Mouse (Mus musculus): ENCODE measurements around the gene Slc22a21. TPM values are rescaled to one million over a fixed set of nuclear protein-coding genes. Genes with fewer than 3 reads are reported as not detected.
"Not testable (repeated sequence)": the region's sequence is repeated elsewhere in the genome, so short reads cannot be mapped to it uniquely, and the experiment has no call there.

Slc22a21 gene
- polyA plus RNA-seq, 1 experiment from 2014 or later, result 6.1 TPM

- Histone ChIP-seq H3K4me2 (ENCODE audit: low read depth, low read length) (no peak overlapping the region), H3K9me3 (ENCODE audit: control insufficient read depth, low read length) (no peaks in the 10 kb centered on the region), H3K27me3 (replicated peaks; ENCODE audit: control insufficient read depth, insufficient read depth, low read length) (no peaks in the 10 kb centered on the region), H3K27ac (ENCODE audit: low read length) (no peak overlapping the region), H3K4me1 (ENCODE audit: control insufficient read depth, insufficient read depth, low read length) (no peaks in the 10 kb centered on the region), H3K9ac (ENCODE audit: low read depth, low read length) (no peak overlapping the region), H3K36me3 (ENCODE audit: control insufficient read depth, insufficient read depth, low read length) (no peaks in the 10 kb centered on the region), H3K4me3 (ENCODE audit: low read length) (no peak overlapping the region)
- ATAC-seq, result no peak
- WGBS, result 70% methylated on average over 4 of the region's 4 CpGs
Measured at GRCm38 (mm10) chr11:54017596-54017995, 37.5 kb upstream of the Slc22a21 start.

GRCm38 (mm10) chr11:54016051-54016450 lies 35.9 kb upstream of the Slc22a21 start:
- no peaks in the 10 kb centered on the region for H3K9me3 ChIP-seq (ENCODE audit: control insufficient read depth, low read length)
- no peak overlapping the region for H3K9ac ChIP-seq (ENCODE audit: low read depth, low read length)
- H3K27me3 ChIP-seq (replicated peaks; ENCODE audit: control insufficient read depth, insufficient read depth, low read length), result no peaks in the 10 kb centered on the region
- H3K4me1 ChIP-seq (ENCODE audit: control insufficient read depth, insufficient read depth, low read length), result no peaks in the 10 kb centered on the region
- H3K4me3 ChIP-seq (ENCODE audit: low read length), result no peak overlapping the region
- no peak for ATAC-seq
- no peaks in the 10 kb centered on the region for H3K36me3 ChIP-seq (ENCODE audit: control insufficient read depth, insufficient read depth, low read length)
- WGBS, result 74% methylated on average over 8 of the region's 8 CpGs
- H3K27ac ChIP-seq (ENCODE audit: low read length), result no peak overlapping the region
- H3K4me2 ChIP-seq (ENCODE audit: low read depth, low read length), result no peak overlapping the region

GRCm38 (mm10) chr11:54012961-54013360 lies 32.8 kb upstream of the Slc22a21 start:
- no peaks in the 10 kb centered on the region for H3K27me3 ChIP-seq (replicated peaks; ENCODE audit: control insufficient read depth, insufficient read depth, low read length)
- ATAC-seq, result no peak

GRCm38 (mm10) chr11:54011255-54011654 lies 31.1 kb upstream of the Slc22a21 start:
- ATAC-seq, result no peak
- Histone ChIP-seq H3K27me3 (replicated peaks; ENCODE audit: control insufficient read depth, insufficient read depth, low read length) (no peaks in the 10 kb centered on the region), H3K36me3 (ENCODE audit: control insufficient read depth, insufficient read depth, low read length) (no peaks in the 10 kb centered on the region), H3K4me3 (ENCODE audit: low read length) (no peak overlapping the region), H3K4me2 (ENCODE audit: low read depth, low read length) (no peak overlapping the region), H3K27ac (ENCODE audit: low read length) (no peak overlapping the region), H3K4me1 (ENCODE audit: control insufficient read depth, insufficient read depth, low read length) (no peaks in the 10 kb centered on the region), H3K9me3 (ENCODE audit: control insufficient read depth, low read length) (no peaks in the 10 kb centered on the region), H3K9ac (ENCODE audit: low read depth, low read length) (no peak overlapping the region)
- 68% methylated on average over 2 of the region's 2 CpGs for whole genome bisulfite sequencing

More at GRCm38 (mm10) chr11:54012961-54013360, 32.8 kb upstream of the Slc22a21 start:
- Histone ChIP-seq H3K4me1 (ENCODE audit: control insufficient read depth, insufficient read depth, low read length) (no peaks in the 10 kb centered on the region), H3K4me2 (ENCODE audit: low read depth, low read length) (no peak overlapping the region), H3K27ac (ENCODE audit: low read length) (no peak overlapping the region), H3K9ac (ENCODE audit: low read depth, low read length) (no peak overlapping the region), H3K4me3 (ENCODE audit: low read length) (no peak overlapping the region), H3K36me3 (ENCODE audit: control insufficient read depth, insufficient read depth, low read length) (no peaks in the 10 kb centered on the region), H3K9me3 (ENCODE audit: control insufficient read depth, low read length) (no peaks in the 10 kb centered on the region)
- 85% methylated on average over 5 of the region's 5 CpGs for WGBS

- 75% methylated on average over 10 of the region's 10 CpGs for WGBS
- ATAC-seq, result no peak
- no peaks in the 10 kb centered on the region for H3K36me3 ChIP-seq (ENCODE audit: control insufficient read depth, insufficient read depth, low read length)
- no peaks in the 10 kb centered on the region for H3K9me3 ChIP-seq (ENCODE audit: control insufficient read depth, low read length)
- no peak overlapping the region for H3K27ac ChIP-seq (ENCODE audit: low read length)
- H3K27me3 ChIP-seq (replicated peaks; ENCODE audit: control insufficient read depth, insufficient read depth, low read length), result no peaks in the 10 kb centered on the region
- no peak overlapping the region for H3K4me3 ChIP-seq (ENCODE audit: low read length)
- no peak overlapping the region for H3K9ac ChIP-seq (ENCODE audit: low read depth, low read length)
- no peaks in the 10 kb centered on the region for H3K4me1 ChIP-seq (ENCODE audit: control insufficient read depth, insufficient read depth, low read length)
- H3K4me2 ChIP-seq (ENCODE audit: low read depth, low read length), result no peak overlapping the region
Measured at GRCm38 (mm10) chr11:54008416-54008920, 28.3 kb upstream of the Slc22a21 start.

- H3K36me3 ChIP-seq (ENCODE audit: control insufficient read depth, insufficient read depth, low read length), result no peaks in the 10 kb centered on the region
- no peaks in the 10 kb centered on the region for H3K9me3 ChIP-seq (ENCODE audit: control insufficient read depth, low read length)
- ATAC-seq, result no peak
- no peak overlapping the region for H3K4me2 ChIP-seq (ENCODE audit: low read depth, low read length)
- H3K27ac ChIP-seq (ENCODE audit: low read length), result no peak overlapping the region
- no peak overlapping the region for H3K4me3 ChIP-seq (ENCODE audit: low read length)
- WGBS, result 85% methylated on average over 11 of the region's 11 CpGs
- no peaks in the 10 kb centered on the region for H3K4me1 ChIP-seq (ENCODE audit: control insufficient read depth, insufficient read depth, low read length)
- no peak overlapping the region for H3K9ac ChIP-seq (ENCODE audit: low read depth, low read length)
- H3K27me3 ChIP-seq (replicated peaks; ENCODE audit: control insufficient read depth, insufficient read depth, low read length), result no peaks in the 10 kb centered on the region
Measured at GRCm38 (mm10) chr11:54007717-54008116, 27.6 kb upstream of the Slc22a21 start.

- H3K36me3 ChIP-seq (ENCODE audit: control insufficient read depth, insufficient read depth, low read length), result no peaks in the 10 kb centered on the region
- no peak overlapping the region for H3K4me3 ChIP-seq (ENCODE audit: low read length)
- no peak overlapping the region for H3K27ac ChIP-seq (ENCODE audit: low read length)
- no peaks in the 10 kb centered on the region for H3K9me3 ChIP-seq (ENCODE audit: control insufficient read depth, low read length)
- H3K4me1 ChIP-seq (ENCODE audit: control insufficient read depth, insufficient read depth, low read length), result no peaks in the 10 kb centered on the region
- no peak overlapping the region for H3K9ac ChIP-seq (ENCODE audit: low read depth, low read length)
- no peak overlapping the region for H3K4me2 ChIP-seq (ENCODE audit: low read depth, low read length)
- ATAC-seq, result no peak
- 63% methylated on average over 4 of the region's 4 CpGs for WGBS
- no peaks in the 10 kb centered on the region for H3K27me3 ChIP-seq (replicated peaks; ENCODE audit: control insufficient read depth, insufficient read depth, low read length)
Measured at GRCm38 (mm10) chr11:54006901-54007300, 26.8 kb upstream of the Slc22a21 start.

GRCm38 (mm10) chr11:54006362-54006761 lies 26.2 kb upstream of the Slc22a21 start:
- not testable (repeated sequence) for H3K4me3 ChIP-seq (ENCODE audit: low read length); H3K9ac ChIP-seq (ENCODE audit: low read depth, low read length); H3K27me3 ChIP-seq (replicated peaks; ENCODE audit: control insufficient read depth, insufficient read depth, low read length); H3K4me1 ChIP-seq (ENCODE audit: control insufficient read depth, insufficient read depth, low read length); H3K27ac ChIP-seq (ENCODE audit: low read length); H3K36me3 ChIP-seq (ENCODE audit: control insufficient read depth, insufficient read depth, low read length); H3K4me2 ChIP-seq (ENCODE audit: low read depth, low read length); ATAC-seq; H3K9me3 ChIP-seq (ENCODE audit: control insufficient read depth, low read length)
- WGBS, result 24% methylated on average over 5 of the region's 5 CpGs

GRCm38 (mm10) chr11:54004734-54005133 lies 24.6 kb upstream of the Slc22a21 start:
- ATAC-seq, result peak; percentile 82
- no peaks in the 10 kb centered on the region for H3K27me3 ChIP-seq (replicated peaks; ENCODE audit: control insufficient read depth, insufficient read depth, low read length)
- H3K4me2 ChIP-seq (ENCODE audit: low read depth, low read length), result no peak overlapping the region
- no peaks in the 10 kb centered on the region for H3K9me3 ChIP-seq (ENCODE audit: control insufficient read depth, low read length)
- no peaks in the 10 kb centered on the region for H3K4me1 ChIP-seq (ENCODE audit: control insufficient read depth, insufficient read depth, low read length)
- no peak overlapping the region for H3K4me3 ChIP-seq (ENCODE audit: low read length)
- 77% methylated on average over 3 of the region's 3 CpGs for WGBS
- H3K36me3 ChIP-seq (ENCODE audit: control insufficient read depth, insufficient read depth, low read length), result no peaks in the 10 kb centered on the region
- no peak overlapping the region for H3K9ac ChIP-seq (ENCODE audit: low read depth, low read length)
- H3K27ac ChIP-seq (ENCODE audit: low read length), result no peak overlapping the region

GRCm38 (mm10) chr11:54004221-54004620 lies 24.1 kb upstream of the Slc22a21 start:
- H3K4me1 ChIP-seq (ENCODE audit: control insufficient read depth, insufficient read depth, low read length), result no peaks in the 10 kb centered on the region
- no peaks in the 10 kb centered on the region for H3K9me3 ChIP-seq (ENCODE audit: control insufficient read depth, low read length)
- no peak overlapping the region for H3K27ac ChIP-seq (ENCODE audit: low read length)
- 68% methylated on average over 9 of the region's 9 CpGs for WGBS
- no peak overlapping the region for H3K4me3 ChIP-seq (ENCODE audit: low read length)
- no peaks in the 10 kb centered on the region for H3K27me3 ChIP-seq (replicated peaks; ENCODE audit: control insufficient read depth, insufficient read depth, low read length)
- ATAC-seq, result no peak
- H3K36me3 ChIP-seq (ENCODE audit: control insufficient read depth, insufficient read depth, low read length), result no peaks in the 10 kb centered on the region
- no peak overlapping the region for H3K4me2 ChIP-seq (ENCODE audit: low read depth, low read length)
- H3K9ac ChIP-seq (ENCODE audit: low read depth, low read length), result no peak overlapping the region

All from intestine, embryonic 16.5 days (tissue).